Mouse (Mus musculus) neutrophil, adult 5-6 weeks (primary cell): ENCODE measurements around the gene Hspb8. TPM values are rescaled to one million over a fixed set of nuclear protein-coding genes. Genes with fewer than 3 reads are reported as not detected.
"Not testable (repeated sequence)": the region's sequence is repeated elsewhere in the genome, so short reads cannot be mapped to it uniquely, and the experiment has no call there.

ENCODE experiments used
- ATAC-seq: fragments of 151-379, 151-347 bp; 2 replicates; pipeline ENCODE4 v1.8.0; 2017; ENCODE audit warnings: mild to moderate bottlenecking, moderate TSS enrichment; ENCODE audit not compliant: insufficient number of reproducible peaks, poor library complexity, low FRiP score, severe bottlenecking; ENCODE audit errors: extremely low read depth
- total RNA-seq: library from RNA; stranded (forward); fragments of 200-1000 nt; gene quantifications from 2 replicates; pipeline ENCODE4 v1.2.3, GENCODE M21; 2017

Hspb8 gene
- total RNA-seq, 1 experiment from 2014 or later, result not detected

DNA sequence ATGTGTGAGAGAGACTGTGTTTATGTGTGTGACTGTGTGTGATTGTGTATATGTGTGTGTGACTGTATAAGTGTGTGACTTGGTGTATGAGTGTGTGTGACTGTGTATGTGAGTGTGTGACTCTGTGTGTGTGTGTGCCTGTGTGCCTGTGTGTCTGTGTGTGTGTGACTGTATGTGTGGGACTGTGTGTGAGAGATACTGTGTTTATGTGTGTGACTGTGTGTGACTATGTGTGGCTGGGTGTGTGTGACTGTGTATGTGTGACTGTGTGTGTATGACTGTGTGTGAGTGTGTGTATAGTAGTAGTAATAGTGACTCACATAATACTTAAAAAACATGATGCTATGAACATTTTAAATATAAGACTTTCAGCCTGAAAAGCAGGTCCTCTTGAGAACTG lies 13.5 kb upstream of the Hspb8 start:
- ATAC-seq, result no peak

DNA sequence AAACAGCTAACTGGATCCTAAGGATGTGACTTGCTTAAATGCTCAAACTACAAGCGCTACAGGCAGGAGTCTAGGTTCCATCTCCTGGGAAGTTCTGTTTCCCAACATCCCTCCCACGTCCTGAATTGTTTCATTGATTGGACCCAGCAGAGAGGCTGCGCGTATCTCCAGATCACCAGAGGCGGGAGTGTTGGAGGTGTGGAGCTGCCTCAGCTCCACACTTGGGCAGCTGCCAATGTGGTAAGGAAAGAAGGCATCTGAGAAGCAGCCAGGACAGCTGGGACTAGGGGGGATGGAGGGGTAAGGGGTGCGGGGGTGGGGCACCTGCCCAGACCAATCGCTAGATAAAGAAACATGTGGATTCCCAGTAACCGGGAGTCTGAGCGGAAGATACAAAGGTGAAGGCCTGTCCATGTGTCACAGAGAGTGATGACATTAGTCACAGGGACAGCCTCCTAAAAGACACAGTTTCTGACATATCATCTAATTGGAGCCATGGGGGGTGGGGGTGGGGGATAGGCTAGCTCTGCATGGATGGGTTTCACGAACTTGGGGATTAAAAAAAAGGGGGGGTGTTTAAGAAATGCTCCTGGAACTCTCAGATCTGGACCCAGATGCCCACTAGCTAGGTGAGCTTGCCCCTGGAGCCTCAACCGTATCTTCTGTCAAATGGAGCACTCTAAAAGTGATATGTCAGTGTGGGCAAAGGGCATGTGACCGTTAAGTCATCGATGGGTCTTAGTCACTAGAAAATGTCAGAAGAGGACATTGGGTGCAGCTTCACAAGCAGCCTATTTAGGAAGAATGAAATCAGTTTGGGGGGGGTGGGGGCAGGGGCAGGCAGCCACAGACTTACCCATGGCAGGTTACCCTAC lies 12.5 kb upstream of the Hspb8 start:
- ATAC-seq, result no peak

DNA sequence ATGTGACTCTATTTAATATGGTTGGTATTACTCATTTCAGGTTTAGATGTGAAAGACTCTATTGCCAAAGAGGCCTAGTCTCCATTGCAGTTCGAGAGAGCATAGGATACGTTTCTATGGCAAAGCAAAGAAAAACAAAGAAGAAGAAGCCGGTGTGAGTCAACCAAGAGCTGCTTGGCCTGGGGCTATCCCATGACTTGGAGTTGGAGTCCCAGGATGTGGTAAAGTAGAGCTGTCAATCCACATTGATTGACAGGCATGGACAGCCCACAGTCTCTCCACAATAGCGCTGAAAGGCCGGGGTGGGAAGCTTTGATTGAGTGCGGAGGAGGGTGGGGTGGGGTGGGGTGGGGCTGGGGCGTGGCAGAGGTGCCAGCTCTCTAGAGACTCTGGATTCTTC lies 10.2 kb upstream of the Hspb8 start:
- ATAC-seq, result no peak

DNA sequence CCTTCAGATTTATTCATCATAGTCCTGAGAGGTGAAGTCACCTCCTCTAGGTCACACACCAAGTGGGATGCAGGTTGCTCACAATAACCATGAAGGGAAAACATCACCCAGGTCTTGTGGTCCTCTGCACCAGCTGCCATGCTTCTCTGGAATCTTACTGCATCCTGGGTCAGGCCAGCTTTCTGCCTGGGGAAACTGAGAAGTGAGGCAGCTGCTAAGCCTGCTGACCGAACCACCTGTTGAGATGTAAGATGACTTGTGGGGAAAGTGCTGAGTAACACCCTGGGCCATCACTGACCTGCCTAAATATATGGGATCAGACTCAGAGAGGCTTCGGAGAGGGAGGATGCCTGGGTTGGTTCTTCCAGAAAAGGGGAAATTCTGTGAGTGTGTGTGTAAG lies 4.0 kb upstream of the Hspb8 start:
- ATAC-seq, result no peak

DNA sequence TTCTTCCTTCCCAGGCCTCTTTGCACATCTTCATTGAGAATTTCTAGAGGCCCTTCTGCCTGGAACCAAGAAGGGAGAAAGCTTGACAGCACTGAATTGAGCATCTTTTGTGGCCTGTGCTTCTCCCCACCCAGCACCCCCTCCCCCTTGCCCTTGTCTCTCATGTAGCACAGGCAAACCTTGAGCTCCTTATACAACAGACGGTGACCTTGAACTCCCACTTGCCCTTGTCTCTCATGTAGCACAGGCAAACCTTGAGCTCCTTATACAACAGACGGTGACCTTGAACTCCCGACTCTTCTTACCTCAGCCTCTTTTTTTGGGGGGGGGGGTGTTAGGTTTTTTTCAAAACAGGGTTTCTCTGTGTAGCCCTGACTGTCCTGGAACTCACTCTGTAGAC lies 3.0 kb upstream of the Hspb8 start:
- ATAC-seq, result not testable (repeated sequence)

DNA sequence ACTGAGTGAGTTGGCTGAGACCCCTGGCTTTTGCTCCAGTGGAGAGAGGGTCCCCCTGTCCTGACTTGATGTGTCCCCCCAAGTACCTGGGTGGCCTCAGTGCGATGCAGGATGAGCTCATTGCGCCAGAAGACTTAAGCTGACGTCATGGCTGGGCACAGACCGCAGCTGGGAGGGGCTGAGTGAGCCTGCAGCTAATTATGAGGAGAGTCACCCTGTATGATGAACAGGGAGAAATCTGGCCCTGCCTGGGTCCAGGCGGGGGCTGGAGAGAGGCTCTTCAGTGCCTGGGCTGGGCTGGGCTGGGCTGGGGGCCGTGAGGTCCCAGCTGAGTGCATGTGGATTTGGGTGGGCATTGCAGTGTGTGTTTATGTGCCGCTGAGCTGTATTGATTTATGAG lies 2.6 kb upstream of the Hspb8 start:
- no peak for ATAC-seq

DNA sequence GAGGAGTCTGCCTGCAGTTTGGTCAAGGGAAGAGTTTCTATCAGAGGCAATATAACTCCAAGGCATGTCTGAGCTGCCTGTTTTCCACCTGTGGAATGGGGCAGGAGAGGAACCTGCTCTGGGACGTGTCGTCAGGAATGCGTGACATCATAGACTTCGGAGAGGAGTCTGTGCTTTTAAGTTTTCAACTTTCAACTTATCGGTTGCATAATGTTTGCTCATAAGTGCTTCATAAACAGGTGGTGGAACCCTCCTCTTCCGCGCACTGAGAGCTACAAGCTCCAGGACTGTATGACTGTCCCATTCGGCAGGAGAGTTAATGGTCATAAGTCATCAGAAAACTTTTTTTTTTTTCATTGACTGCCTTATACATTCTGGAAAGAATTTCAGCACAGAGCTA lies 1.1 kb upstream of the Hspb8 start:
- ATAC-seq, result no peak

DNA sequence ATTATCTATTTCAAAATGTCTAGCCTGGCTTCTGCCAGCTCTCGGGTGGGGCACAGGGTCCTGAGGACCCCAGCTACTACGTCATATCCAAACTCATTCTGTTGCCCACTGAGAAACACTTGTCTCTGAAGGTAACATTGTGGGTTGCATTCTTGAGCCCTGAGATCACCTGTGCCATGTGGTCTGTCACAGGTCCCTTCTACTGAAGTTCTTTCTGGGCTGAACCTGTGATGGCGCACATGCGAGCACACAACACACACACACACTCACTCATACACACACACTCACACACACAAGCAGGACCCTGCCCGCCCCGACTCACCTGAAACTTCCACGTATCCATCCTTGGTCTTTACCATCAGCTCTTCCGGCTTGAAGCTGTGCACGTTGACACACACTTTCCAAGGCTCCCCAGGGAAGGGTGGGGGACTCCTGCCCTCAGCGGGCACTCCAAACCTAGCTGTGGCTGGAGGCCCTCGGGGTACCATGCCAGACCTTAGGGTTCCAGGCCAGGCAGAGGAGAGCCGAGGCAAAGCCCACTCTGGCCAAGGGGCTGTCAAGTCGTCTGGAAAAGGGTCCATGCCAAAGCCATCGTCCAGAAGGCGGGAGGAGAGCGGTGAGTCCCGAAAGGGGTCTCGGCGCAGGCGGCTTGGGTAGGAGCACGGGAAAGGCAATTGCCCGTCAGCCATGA lies 728 bp downstream of the Hspb8 start:
- ATAC-seq, result no peak

DNA sequence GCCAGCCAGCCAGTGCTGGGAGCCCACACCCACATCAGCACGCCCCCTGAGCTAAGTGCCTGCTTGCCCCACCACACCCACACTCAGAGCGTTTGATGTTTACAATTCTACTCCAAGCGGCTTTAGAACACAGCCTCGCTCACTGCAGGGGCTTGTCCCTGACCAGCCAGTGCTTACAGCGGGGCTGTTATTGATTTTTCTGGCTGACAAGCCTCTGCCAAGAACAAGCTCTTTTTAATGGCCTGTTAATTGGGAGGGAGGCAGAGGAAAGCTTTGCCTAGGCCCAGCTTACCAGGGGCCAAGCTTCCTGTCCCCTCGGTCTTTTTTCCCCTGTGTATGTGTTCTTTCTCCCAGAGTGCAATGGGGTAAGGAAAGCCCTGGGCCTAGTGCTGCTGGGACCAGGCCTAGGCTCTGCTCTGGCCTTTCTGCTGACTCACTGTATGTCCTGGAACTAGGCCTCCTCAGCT lies 1.9 kb downstream of the Hspb8 start:
- no peak for ATAC-seq

DNA sequence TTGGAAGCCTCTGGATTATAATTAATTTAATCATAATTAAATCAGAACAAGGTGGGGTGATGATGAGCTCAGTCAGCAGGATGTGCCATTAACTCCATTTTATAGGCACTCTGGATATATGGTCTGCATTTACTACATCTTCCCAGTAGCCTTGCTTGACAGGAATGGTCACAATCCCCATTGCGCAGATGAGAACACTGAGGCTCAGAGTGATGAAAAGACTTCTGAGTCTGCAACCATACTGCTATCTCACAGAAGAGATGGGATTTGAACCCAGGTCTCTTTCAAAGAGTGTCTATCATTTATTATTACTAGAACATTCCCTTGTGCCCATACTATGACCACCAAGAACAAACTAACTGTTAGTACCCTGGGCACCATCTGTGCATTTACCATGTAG lies 2.5 kb downstream of the Hspb8 start:
- ATAC-seq, result no peak

DNA sequence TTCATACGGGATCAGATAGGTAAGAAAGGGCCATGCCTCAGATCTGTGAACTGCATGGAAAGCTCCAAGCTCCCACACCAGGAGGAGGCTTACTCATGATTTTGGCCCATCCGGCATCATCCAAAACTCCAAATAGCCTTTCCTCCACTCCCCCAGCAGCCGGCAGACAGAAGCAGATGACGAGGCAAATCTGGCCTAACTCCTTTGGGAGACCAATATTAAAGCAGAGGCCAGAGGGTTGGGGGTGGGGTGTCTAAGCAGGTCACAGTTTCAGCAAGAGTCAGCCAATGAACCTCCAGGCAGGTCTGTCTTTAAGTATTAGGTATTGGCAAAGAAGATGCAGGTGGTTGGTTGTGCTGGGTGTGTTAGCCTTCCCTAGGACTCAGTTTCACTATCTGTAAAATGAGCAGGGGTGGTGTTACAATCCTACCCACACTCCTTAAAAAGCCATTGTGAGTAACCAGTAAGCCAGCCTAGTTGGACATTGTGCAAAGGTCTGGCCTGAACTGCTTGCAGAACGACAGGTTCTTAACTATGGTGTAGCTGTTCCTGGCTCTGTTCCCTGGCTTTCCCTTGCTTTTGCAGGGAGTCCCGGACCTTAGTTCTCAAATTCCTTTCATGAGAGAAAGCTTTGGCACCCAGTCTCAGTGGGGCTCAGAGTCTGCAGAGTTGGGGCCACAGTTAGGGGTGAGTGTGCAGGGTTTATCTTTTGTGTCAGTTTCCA lies 3.2 kb downstream of the Hspb8 start:
- no peak for ATAC-seq

DNA sequence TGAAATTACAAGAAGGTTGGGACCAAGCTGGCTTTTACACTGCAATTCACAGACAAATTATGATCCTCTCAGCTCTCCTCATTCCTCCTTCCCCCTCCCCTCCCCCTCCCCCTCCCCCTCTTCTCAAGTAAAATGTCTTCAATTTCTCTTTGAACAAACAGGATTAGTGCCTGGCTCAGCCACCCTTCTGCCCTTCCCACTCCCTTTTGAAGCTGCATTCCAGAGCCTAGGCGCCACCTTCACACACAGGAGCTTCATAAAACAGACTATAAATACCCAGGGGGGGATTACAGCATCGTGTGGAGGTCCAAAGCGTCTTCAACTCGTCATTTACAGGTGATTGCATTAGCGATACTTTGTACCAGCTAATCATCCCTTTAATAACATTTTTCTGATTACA lies 6.5 kb downstream of the Hspb8 start:
- ATAC-seq, result no peak

DNA sequence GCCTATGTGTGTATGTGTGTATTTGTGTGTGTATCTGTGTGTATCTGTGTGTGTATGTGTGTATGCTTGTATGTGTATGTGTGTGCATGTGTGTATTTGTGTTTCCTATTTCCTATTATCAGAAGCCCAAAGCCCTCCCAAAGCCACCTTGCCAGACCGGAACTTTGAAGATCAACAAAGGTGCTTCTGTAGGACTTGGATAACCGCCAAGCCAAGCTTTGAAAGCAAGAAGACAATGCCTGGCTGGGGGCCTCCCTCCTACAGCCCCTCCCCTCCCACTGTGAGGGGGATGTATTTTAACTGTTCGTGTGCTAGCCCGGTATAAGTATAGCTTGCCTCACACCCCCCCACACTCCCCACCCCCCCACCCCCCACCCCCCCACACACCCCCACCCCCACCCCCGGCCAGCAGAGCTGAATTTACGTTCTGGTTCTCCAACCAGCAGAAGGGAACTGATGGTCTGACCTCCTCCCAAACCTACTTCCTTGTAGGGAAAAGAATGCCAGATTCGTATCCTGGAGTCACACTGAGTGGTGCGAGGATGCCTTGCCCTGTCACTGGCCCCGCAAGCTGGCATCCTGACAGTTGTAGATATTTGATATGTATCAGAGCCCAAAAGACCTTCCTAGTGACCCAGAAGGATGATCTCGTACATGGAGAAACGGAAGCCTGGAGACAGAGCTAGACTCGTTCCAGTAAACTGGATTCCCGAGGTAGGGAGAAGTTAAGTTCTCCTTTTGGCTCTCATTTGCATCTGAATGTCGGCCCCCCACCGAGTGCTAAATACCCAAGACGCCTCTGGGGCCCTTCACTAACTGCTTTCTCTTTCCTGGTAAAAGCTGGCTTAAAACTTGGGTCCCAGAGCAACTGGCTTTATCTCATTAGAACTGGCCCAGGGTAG lies 12.7 kb downstream of the Hspb8 start:
- no peak for ATAC-seq

DNA sequence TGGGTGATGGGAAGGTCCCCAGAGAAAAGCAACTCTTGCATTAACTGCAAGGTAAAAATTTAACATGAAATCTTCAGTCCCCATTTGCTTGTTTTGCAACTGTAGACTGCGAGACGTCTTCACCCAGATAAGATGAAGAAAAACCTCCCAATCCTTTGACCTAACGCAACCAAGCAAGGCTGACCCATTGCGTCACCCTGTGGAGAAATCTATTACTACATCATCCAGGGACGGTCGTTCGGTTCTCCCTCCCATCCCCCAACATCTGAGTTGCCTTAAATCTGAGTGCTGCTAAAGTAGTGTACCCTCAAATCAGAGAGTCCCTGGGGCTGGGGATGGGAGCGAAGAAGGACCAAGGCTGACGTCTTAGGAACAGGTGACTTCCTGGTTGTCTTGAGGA lies 13.7 kb downstream of the Hspb8 start:
- ATAC-seq, result no peak

DNA sequence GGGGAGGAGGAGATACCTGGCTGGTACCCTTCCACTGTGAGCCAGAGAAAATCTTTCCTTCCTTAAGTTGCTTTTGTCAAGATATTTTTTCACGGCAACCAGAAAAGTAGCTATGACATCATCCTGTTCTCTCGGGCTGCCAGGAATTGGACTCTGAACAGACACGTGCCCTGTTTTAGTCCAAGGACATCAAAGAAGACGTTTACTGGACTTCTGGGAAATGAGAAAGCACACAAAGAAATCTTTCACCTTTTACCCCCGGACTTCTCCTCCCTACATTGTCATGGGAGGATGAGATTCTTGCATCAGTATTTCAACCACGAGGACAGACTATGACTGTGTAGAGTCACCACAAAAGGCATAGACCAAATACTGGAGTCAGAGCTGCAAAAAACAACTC lies 14.7 kb downstream of the Hspb8 start:
- ATAC-seq, result no peak

DNA sequence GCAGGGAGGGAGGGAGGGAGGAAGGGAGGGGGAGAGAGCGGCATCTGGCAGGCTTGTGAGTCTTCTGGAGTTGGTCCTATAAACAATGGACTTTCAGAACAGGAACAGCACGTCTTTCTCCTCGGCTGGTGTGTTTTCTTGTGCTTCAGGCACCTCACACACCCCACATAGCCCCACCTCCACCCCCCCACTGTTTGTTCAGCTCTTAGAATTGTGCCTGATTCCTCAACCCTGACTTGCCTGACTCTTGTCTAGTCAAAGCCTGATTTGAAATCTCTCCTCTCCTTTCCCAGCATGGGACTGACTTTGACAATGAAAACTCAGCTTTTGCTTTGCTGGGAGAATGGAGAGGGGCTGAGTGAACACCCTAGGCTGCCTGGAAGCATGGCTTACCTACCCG lies 15.3 kb downstream of the Hspb8 start:
- no peak for ATAC-seq

DNA sequence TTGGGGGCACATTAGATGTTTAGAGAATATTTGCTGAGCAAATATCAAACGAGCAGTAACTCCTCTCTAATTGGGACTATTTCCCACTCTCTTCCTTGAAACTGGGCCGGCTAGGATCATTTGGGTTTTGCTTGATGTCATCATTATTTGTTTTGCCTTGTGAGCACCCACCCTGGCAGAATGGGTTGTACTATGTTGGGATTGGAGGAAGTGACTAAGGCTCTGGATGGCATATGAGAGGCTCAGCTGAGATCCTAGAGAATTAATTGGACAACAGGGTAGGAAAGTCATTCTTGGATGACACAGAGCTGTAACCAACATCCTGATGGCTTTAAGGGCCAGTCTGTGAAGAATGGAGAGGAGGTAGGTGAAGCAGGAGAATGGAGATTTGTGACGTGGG lies 16.2 kb downstream of the Hspb8 start:
- no peak for ATAC-seq

DNA sequence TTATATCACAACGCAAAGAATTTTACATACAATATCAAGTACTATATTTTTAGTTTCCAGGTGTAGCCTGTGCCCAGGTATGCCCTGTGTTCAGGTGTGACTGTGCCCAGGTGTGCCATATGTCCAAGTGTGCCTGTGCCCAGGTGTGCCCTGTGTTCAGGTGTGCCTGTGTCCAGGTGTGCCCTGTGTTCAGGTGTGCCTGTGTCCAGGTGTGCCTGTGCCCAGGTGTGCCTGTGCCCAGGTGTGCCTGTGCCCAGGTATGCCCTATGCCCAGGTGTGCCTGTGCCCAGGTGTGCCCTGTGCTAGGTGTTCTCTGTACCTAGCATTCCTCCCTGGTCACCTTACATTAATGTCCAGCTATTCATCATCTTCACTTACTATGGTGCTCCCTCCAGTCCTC lies 16.7 kb downstream of the Hspb8 start:
- no peak for ATAC-seq

DNA sequence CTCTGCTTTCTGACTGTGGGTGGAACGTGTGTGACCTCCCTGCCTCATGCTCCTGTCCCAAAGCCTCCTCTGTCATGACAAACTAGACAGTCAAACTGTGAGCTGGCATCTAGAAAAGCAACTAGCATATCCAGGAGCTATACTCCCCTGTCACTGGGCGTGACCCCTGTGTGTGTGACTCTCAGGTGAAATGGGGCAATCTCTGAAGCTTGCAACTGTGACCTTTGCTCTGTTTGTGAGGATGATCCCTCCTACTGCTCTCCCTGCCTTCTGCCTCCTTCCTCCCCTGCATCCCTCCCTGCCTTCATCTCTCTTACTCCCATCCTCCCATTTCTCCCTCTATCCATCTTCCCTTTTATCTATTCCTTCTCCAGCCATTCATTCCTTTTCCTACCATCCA lies 18.6 kb downstream of the Hspb8 start:
- no peak for ATAC-seq
